Mouse (Mus musculus) limb, embryonic 14.5 days (tissue): ENCODE results near the gene Slc16a7. TPM values are rescaled to one million over a fixed set of nuclear protein-coding genes. Genes with fewer than 3 reads are reported as not detected.

ENCODE experiments used
- ATAC-seq: fragments of 200-750 bp; cut with Nextera tagmentation; 2 replicates; pipeline ENCODE4 v1.8.0; 2017; ENCODE audit warnings: low read depth, moderate number of reproducible peaks, moderate TSS enrichment; ENCODE audit not compliant: low FRiP score
- DNase-seq: peaks from one replicate; pipeline ENCODE4 v3.0.0-alpha.2; 2015; ENCODE audit warnings: low spot score
- H3K27ac ChIP-seq: fragments of 300-500 bp; sonication (generic); replicated peaks from 2 replicates; pipeline ENCODE4 v1.5.1; 2014; ENCODE audit warnings: low read depth, mild to moderate bottlenecking, low read length, moderate library complexity, mixed read lengths
- H3K27me3 ChIP-seq: fragments of 300-500 bp; sonication (generic); 2 replicates; pipeline ENCODE4 v1.6.1; 2014; ENCODE audit warnings: low read length, mixed read lengths; ENCODE audit not compliant: control insufficient read depth, insufficient read depth
- H3K36me3 ChIP-seq: fragments of 300-500 bp; sonication (generic); 2 replicates; pipeline ENCODE4 v1.6.1; 2014; ENCODE audit warnings: mild to moderate bottlenecking, low read length, moderate library complexity, mixed read lengths; ENCODE audit not compliant: control insufficient read depth, insufficient read depth
- H3K4me1 ChIP-seq: fragments of 300-500 bp; sonication (generic); 2 replicates; pipeline ENCODE4 v1.6.1; 2014; ENCODE audit warnings: antibody characterized with exemption, low read length, mixed read lengths; ENCODE audit not compliant: control insufficient read depth, insufficient read depth
- H3K4me2 ChIP-seq: fragments of 300-500 bp; sonication (generic); replicated peaks from 2 replicates; pipeline ENCODE4 v1.6.1; 2014; ENCODE audit warnings: low read depth, mild to moderate bottlenecking, low read length, moderate library complexity; ENCODE audit not compliant: severe bottlenecking
- H3K4me3 ChIP-seq: fragments of 300-500 bp; sonication (generic); replicated peaks from 2 replicates; pipeline ENCODE4 v1.5.1; 2014; ENCODE audit warnings: low read length
- H3K9ac ChIP-seq: fragments of 300-500 bp; sonication (generic); 2 replicates; pipeline ENCODE4 v1.6.1; 2014; ENCODE audit warnings: mild to moderate bottlenecking, low read depth, low read length, moderate library complexity; ENCODE audit not compliant: severe bottlenecking
- H3K9me3 ChIP-seq: fragments of 300-500 bp; sonication (generic); 2 replicates; pipeline ENCODE4 v1.6.1; 2016; ENCODE audit warnings: low read length; ENCODE audit not compliant: control insufficient read depth
- POLR2A ChIP-seq: fragments of 200-500 bp; IDR thresholded peaks from 2 replicates; pipeline ENCODE4 v1.8.0; 2012; ENCODE audit warnings: inconsistent platforms, mild to moderate bottlenecking, moderate library complexity, borderline replicate concordance; ENCODE audit not compliant: insufficient read depth, insufficient read length; ENCODE audit errors: extremely low read depth
- WGBS: fragments of 180-500 bp; shearing (Covaris S2); extraction: QIAGEN DNeasy Blood & Tissue Kit; methylation state at CpG from one replicate; pipeline ENCODE4 v1.1.7; 2014; 5-methylcytosine and 5-hydroxymethylcytosine counted together
- polyA plus RNA-seq, 2 experiments: library from polyadenylated mRNA; depleted of rRNA in 1 of 2; stranded (reverse) in 1 of 2; unstranded in 1 of 2; fragments of >200 nt; fragmentation: Nextera tagmentation in 1 of 2; extraction: Ambion mirVana in 1 of 2; gene quantifications; 2 replicates each; pipeline versions ENCODE4 v1.2.1 to v1.2.3; 2012 to 2014

The Slc16a7 gene
- polyA plus RNA-seq, 2 experiments, result 5.1 to 5.3 TPM

DNA sequence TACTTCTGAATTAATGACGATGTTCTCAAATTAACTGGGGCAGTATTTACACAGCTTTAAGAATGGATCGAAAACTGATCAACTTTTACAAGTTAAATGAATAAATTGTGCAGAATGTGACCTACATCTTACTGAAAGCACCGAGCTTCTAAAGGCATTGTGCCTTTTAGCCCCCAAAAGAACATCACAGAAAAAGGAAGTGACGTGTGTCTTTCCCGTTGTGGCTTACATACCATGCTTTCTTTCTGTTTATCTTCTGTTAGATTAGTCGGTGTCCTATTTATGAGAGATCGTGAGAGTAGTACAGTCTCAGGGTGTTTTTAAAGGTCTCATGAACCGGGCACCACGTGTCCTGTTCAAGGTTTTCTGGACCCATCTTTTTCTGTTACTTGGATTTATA is 98.9 kb downstream of the Slc16a7 start:
- no peak overlapping the region for H3K9ac ChIP-seq
- no peak overlapping the region for H3K27ac ChIP-seq
- no peak overlapping the region for H3K4me2 ChIP-seq
- no peak for TF ChIP-seq POLR2A
- no peak for DNase-seq
- no peaks in the 10 kb centered on the region for H3K4me1 ChIP-seq
- no peaks in the 10 kb centered on the region for H3K9me3 ChIP-seq
- 83% methylated on average over 9 of the region's 9 CpGs for WGBS
- H3K27me3 ChIP-seq, result no peaks in the 10 kb centered on the region
- H3K36me3 ChIP-seq, result no peaks in the 10 kb centered on the region
- no peak overlapping the region for H3K4me3 ChIP-seq
- no peak for ATAC-seq

DNA sequence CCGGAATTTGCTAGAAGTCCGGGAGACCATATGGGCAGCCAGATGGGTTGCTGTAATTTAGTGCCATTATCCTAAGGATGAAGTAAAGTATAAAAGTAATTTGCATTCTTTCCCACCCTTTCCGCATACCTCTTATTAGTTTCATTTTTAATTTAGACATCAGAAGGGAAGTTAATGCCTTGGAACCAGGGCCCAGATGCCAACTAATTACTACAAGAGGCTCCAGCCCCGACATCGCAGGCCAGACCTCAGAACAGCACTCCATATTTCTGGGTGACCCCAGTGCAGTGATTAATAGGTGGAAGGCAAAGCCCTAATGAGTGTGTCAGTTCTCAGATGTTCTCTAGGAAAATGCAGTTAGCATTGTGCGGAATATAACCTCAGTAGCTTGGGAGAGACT is 100.7 kb downstream of the Slc16a7 start:
- no peaks in the 10 kb centered on the region for H3K36me3 ChIP-seq
- H3K9me3 ChIP-seq, result no peaks in the 10 kb centered on the region
- no peak overlapping the region for H3K9ac ChIP-seq
- no peaks in the 10 kb centered on the region for H3K27me3 ChIP-seq
- no peak for ATAC-seq
- TF ChIP-seq POLR2A, result no peak
- no peaks in the 10 kb centered on the region for H3K4me1 ChIP-seq
- H3K27ac ChIP-seq, result no peak overlapping the region
- H3K4me2 ChIP-seq, result no peak overlapping the region
- 37% methylated on average over 6 of the region's 6 CpGs for WGBS
- H3K4me3 ChIP-seq, result no peak overlapping the region
- DNase-seq, result no peak

DNA sequence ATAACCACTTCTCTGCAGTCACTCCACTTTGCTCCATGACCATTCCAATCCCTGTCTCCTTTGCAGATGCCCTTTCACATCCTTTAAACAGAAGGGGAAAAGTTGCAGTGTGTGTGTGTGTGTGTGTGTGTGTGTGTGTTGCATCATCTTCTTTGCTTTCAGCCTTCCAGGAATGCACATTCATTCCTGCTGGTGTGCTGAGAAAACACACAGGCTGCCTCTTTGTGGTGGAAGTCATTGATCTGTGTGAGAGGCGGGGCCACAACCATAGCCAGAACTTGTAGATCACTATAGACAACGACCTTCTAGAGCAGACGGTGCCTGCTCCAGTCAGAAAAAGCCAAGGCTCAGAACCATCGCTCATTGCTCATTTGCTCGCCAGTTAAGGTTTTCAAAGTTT is 103.9 kb downstream of the Slc16a7 start:
- H3K4me1 ChIP-seq, result no peaks in the 10 kb centered on the region

DNA sequence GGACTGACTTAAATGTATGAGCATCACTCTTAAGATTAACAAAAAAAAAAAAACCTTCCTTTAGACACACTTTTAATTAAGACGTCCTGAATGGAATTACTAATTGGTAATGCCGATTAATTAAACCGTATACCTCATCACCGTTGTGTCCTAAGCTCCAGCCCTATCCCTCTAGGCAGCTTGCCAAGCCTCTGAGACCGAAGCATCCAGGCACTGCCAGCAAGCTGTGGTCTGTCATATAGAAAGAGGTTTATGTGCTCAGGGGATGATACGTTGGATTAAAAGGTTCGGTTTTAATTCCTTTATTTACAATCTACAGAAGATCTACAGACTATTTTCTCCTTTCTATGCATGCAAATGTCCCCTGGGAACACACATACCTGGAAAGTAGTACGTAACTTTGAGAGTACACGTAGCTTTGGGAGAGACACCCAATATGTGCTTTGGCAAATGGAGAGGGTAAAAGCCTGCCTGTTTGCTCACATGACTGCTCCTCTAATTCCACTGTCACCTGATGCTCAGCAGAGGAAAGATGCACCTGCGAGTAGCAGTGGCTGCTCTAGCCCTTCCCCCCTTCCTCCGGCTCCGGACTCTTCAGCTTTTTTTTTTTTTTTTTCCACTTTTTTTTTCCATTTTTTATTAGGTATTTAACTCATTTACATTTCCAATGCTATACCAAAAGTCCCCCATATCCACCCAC is 114.0 kb downstream of the Slc16a7 start:
- ATAC-seq, result no peak
- DNase-seq, result no peak
- Histone ChIP-seq H3K4me3 (no peak overlapping the region), H3K4me2 (no peak overlapping the region), H3K9ac (no peak overlapping the region), H3K36me3 (no peaks in the 10 kb centered on the region), H3K27ac (no peak overlapping the region), H3K9me3 (no peaks in the 10 kb centered on the region), H3K27me3 (no peaks in the 10 kb centered on the region), H3K4me1 (peaks cover 4% of the 10 kb centered on the region; the same call in 1 of the 2 replicates)
- 77% methylated on average over 12 of the region's 12 CpGs for WGBS
- TF ChIP-seq POLR2A, result no peak

More for the DNA sequence above, 103.9 kb downstream of the Slc16a7 start:
- ATAC-seq (no peak), DNase-seq (no peak)
- no peak for TF ChIP-seq POLR2A
- 73% methylated on average over 5 of the region's 5 CpGs for WGBS
- no peak overlapping the region for H3K4me2 ChIP-seq
- no peaks in the 10 kb centered on the region for H3K27me3 ChIP-seq
- H3K27ac ChIP-seq, result no peak overlapping the region
- H3K9me3 ChIP-seq, result no peaks in the 10 kb centered on the region
- no peak overlapping the region for H3K4me3 ChIP-seq
- H3K9ac ChIP-seq, result no peak overlapping the region
- H3K36me3 ChIP-seq, result no peaks in the 10 kb centered on the region

DNA sequence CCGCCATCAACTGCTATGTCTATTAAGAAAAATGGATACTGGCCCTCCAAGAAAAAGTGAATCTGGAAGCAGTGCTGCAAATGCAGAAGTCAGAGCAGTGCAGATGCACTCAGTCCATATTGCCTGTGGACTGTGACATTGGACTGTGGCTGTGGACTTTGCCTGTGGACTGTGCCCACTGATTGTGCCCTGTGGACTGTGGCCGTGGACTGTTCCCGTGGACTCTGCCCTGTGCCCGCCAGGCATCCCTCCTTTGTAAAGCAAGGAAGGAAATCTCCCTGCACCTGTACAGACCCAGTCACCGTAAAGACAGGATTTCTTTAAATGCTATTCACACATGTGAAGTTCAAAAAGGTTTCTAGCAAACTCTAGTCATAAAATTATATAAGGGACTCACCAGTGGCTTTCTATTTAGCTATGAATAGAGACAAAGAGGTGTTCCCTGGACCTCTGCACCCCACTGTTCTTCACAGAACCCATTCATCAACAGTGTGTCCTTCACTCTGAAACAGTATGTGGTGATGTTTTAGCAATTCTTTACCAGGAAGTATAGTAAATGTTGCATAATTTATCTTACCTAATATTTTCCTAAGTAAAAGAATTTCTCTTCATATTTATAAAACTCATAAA is 114.6 kb downstream of the Slc16a7 start:
- 66% methylated on average over 5 of the region's 5 CpGs for WGBS
- H3K4me1 ChIP-seq, result peaks cover 4% of the 10 kb centered on the region; the same call in 1 of the 2 replicates
- no peak overlapping the region for H3K9ac ChIP-seq
- no peaks in the 10 kb centered on the region for H3K36me3 ChIP-seq
- no peak for TF ChIP-seq POLR2A
- no peak overlapping the region for H3K4me2 ChIP-seq
- no peaks in the 10 kb centered on the region for H3K27me3 ChIP-seq
- H3K9me3 ChIP-seq, result no peaks in the 10 kb centered on the region
- no peak overlapping the region for H3K4me3 ChIP-seq
- ATAC-seq (no peak), DNase-seq (no peak)
- no peak overlapping the region for H3K27ac ChIP-seq
